11 mouse cellular contexts compared by ENCODE assay signal in genomic region chr4:141751419-141752075, GRCm38 (mm10). TPM values are rescaled to one million over a fixed set of nuclear protein-coding genes. Genes with fewer than 3 reads are reported as not detected.
DNase-seq lines count a peak whose midpoint lies in the region; ATAC-seq and TF ChIP-seq lines count a peak whose summit lies in the region.
"Had no signal": no experiment of that assay in that cellular context is flagged by ENCODE, and none has a peak within 500 bp of the region (broad histone marks: within the 10 kb centered on the region; RNA-seq: fewer than 3 reads in every experiment).

No protein-coding gene starts in this region.

- peak overlapping the region; percentile 12; the same call in 1 of the 2 replicates for H3K27ac ChIP-seq in layer of hippocampus, adult 2 months
- peak overlapping the region; percentile 57 for H3K27ac ChIP-seq in embryonic facial prominence, embryonic 10.5 days (replicated peaks)
- H3K27ac ChIP-seq in liver, embryonic 14.5 days: peak overlapping the region; percentile 100
- H3K27ac ChIP-seq: neural tube, embryonic 12.5 days had no signal

- peak; percentile 96 for TF ChIP-seq EP300 in liver, embryonic 14.5 days (IDR thresholded peaks at IDR 0.05; ENCODE audit: low read depth)

- TF ChIP-seq CTCF in layer of hippocampus, adult 2 months (conservative IDR thresholded peaks at IDR 0.05): no peak
- 0 out of 2 replicates have a peak, but pooled peaks have one; percentile 2 for TF ChIP-seq CTCF in liver, embryonic 14.5 days (IDR thresholded peaks at IDR 0.05; ENCODE audit: low read depth)

- peaks cover 13% of the 10 kb centered on the region; the same call in 1 of the 2 replicates for H3K27me3 ChIP-seq in embryonic facial prominence, embryonic 10.5 days (replicated peaks; ENCODE audit: low read depth, poor library complexity, severe bottlenecking)
- H3K27me3 ChIP-seq in liver, embryonic 14.5 days (ENCODE audit: control insufficient read depth, insufficient read depth, low read length): no peaks in the 10 kb centered on the region

- peaks cover 23% of the 10 kb centered on the region for H3K4me1 ChIP-seq in embryonic facial prominence, embryonic 10.5 days
- H3K4me1 ChIP-seq in liver, embryonic 14.5 days (replicated peaks; ENCODE audit: control insufficient read depth in 2 of 2, insufficient read depth in 2 of 2, low read length in 1 of 2): peaks cover 23 to 43% of the 10 kb centered on the region in 2 experiments
- H3K4me1 ChIP-seq: neural tube, embryonic 12.5 days had no signal

- ATAC-seq in liver, embryonic 14.5 days (ENCODE audit: insufficient read depth): peak; percentile 93

- H3K9ac ChIP-seq in liver, embryonic 14.5 days (replicated peaks): peak overlapping the region; percentile 61
- H3K9ac ChIP-seq: neural tube, embryonic 12.5 days had no signal

- no peaks in the 10 kb centered on the region for H3K9me3 ChIP-seq in embryonic facial prominence, embryonic 10.5 days
- no peaks in the 10 kb centered on the region for H3K9me3 ChIP-seq in liver, embryonic 14.5 days (ENCODE audit: control insufficient read depth, low read length)
- H3K9me3 ChIP-seq: neural tube, embryonic 12.5 days had no signal

- peak overlapping the region; percentile 85 for H3K4me2 ChIP-seq in liver, embryonic 14.5 days (ENCODE audit: low read depth)
- H3K4me2 ChIP-seq: neural tube, embryonic 12.5 days had no signal

- H3K4me3 ChIP-seq in layer of hippocampus, adult 2 months: no peak overlapping the region
- H3K4me3 ChIP-seq in embryonic facial prominence, embryonic 10.5 days: no peak overlapping the region
- H3K4me3 ChIP-seq in liver, embryonic 14.5 days (ENCODE audit: insufficient read depth in 1 of 2, low read depth in 2 of 2, low read length in 2 of 2): peak overlapping the region; percentile 39 to 54
- H3K4me3 ChIP-seq: neural tube, embryonic 12.5 days had no signal

- H3K36me3 ChIP-seq in embryonic facial prominence, embryonic 10.5 days (replicated peaks): no peaks in the 10 kb centered on the region
- no peaks in the 10 kb centered on the region for H3K36me3 ChIP-seq in liver, embryonic 14.5 days (replicated peaks; ENCODE audit: control insufficient read depth, insufficient read depth, low read depth)
- H3K36me3 ChIP-seq: neural tube, embryonic 12.5 days had no signal

- 51% methylated on average over 4 of the region's 4 CpGs for WGBS in embryonic facial prominence, embryonic 10.5 days
- WGBS in liver, embryonic 14.5 days (ENCODE audit: insufficient replicate concordance): 7% methylated on average over 4 of the region's 4 CpGs

- DNase-seq in layer of hippocampus, adult 2 months (ENCODE audit: low spot score in 2 of 2): no peak
- no peak for DNase-seq in layer of hippocampus, adult 8-10 months (ENCODE audit: low spot score in 2 of 2)
- peak; percentile 46 for DNase-seq in MEL-GATA-1-ER (ENCODE audit: extremely low read depth, low read depth)
- DNase-seq in embryonic facial prominence, embryonic 10.5 days (ENCODE audit: low spot score): no peak
- DNase-seq in liver, embryonic 14.5 days (ENCODE audit: low read depth in 3 of 3, low spot score in 3 of 3): peak; percentile 76 to 87 (median 82)
- DNase-seq in thymus, postnatal 25 days: no peak
- DNase-seq in natural killer cell, adult 2 months (ENCODE audit: low spot score in 2 of 2): no peak
- no peak for DNase-seq in ovary, adult 18-20 months (ENCODE audit: low spot score)
- DNase-seq: lung, adult 18-20 months had no signal

RNA-seq across cellular contexts. Expression of gene Agmat, which starts 5.1 kb away (rescaled TPM):
- total RNA-seq in layer of hippocampus, adult 2 months (2021): not detected
- total RNA-seq in layer of hippocampus, adult 8-10 months (2022): not detected
- not detected in 2 replicates for polyA plus RNA-seq in embryonic facial prominence, embryonic 10.5 days (2016; fragmentation: Nextera tagmentation; extraction: Ambion mirVana)
- polyA plus RNA-seq in liver, embryonic 14.5 days (2012; rRNA removed): 11.2 and 14.4 TPM in 2 replicates
- 18.1 and 18.7 TPM in 2 replicates for polyA plus RNA-seq in liver, embryonic 14.5 days (2014; fragmentation: Nextera tagmentation; extraction: Ambion mirVana)
- total RNA-seq: granulocyte monocyte progenitor cell, adult 5-6 weeks had no signal
- polyA plus RNA-seq: neural tube, embryonic 12.5 days had no signal

RNA-seq across cellular contexts. Expression of gene Ddi2, which starts 28.3 kb away (rescaled TPM):
- 10 to 100 TPM; 42.8 to 50.1 TPM for total RNA-seq in layer of hippocampus, adult 2 months (2021)
- 10 to 100 TPM; 43.0 to 50.3 (median 46.2) TPM for total RNA-seq in layer of hippocampus, adult 8-10 months (2022)
- 28.1 and 31.8 TPM in 2 replicates for polyA plus RNA-seq in embryonic facial prominence, embryonic 10.5 days (2016; fragmentation: Nextera tagmentation; extraction: Ambion mirVana)
- polyA plus RNA-seq in liver, embryonic 14.5 days (2012; rRNA removed): 6.7 and 9.5 TPM in 2 replicates
- polyA plus RNA-seq in liver, embryonic 14.5 days (2014; fragmentation: Nextera tagmentation; extraction: Ambion mirVana): 9.2 and 11.4 TPM in 2 replicates

RNA-seq across cellular contexts. Expression of gene Dnajc16, which starts 39.2 kb away (rescaled TPM):
- total RNA-seq in layer of hippocampus, adult 2 months (2021): 10 to 100 TPM; 45.3 to 45.4 TPM
- total RNA-seq in layer of hippocampus, adult 8-10 months (2022): 10 to 100 TPM; 42.0 to 51.0 (median 44.1) TPM
- polyA plus RNA-seq in embryonic facial prominence, embryonic 10.5 days (2016; fragmentation: Nextera tagmentation; extraction: Ambion mirVana): 4.0 and 4.8 TPM in 2 replicates
- polyA plus RNA-seq in liver, embryonic 14.5 days (2012; rRNA removed): 2.4 and 2.8 TPM in 2 replicates
- polyA plus RNA-seq in liver, embryonic 14.5 days (2014; fragmentation: Nextera tagmentation; extraction: Ambion mirVana): 1.4 and 1.7 TPM in 2 replicates

RNA-seq across cellular contexts. Expression of gene Casp9, which starts 41.9 kb away (rescaled TPM):
- 10 to 100 TPM; 25.2 to 25.6 TPM for total RNA-seq in layer of hippocampus, adult 2 months (2021)
- total RNA-seq in layer of hippocampus, adult 8-10 months (2022): 10 to 100 TPM; 22.6 to 26.0 (median 25.6) TPM
- 21.2 and 23.1 TPM in 2 replicates for polyA plus RNA-seq in embryonic facial prominence, embryonic 10.5 days (2016; fragmentation: Nextera tagmentation; extraction: Ambion mirVana)
- polyA plus RNA-seq in liver, embryonic 14.5 days (2012; rRNA removed): 7.5 and 7.6 TPM in 2 replicates
- 5.8 and 6.5 TPM in 2 replicates for polyA plus RNA-seq in liver, embryonic 14.5 days (2014; fragmentation: Nextera tagmentation; extraction: Ambion mirVana)

Comparison
In these comparisons a context has a peak if more than half of its experiments do, and no peak if none do; other contexts are left out.
1. DNase-seq: peak in MEL-GATA-1-ER (single experiment) and liver, embryonic 14.5 days (3 of 3); none in layer of hippocampus, adult 2 months (0 of 2), layer of hippocampus, adult 8-10 months (0 of 2), embryonic facial prominence, embryonic 10.5 days (single experiment), thymus, postnatal 25 days (single experiment), natural killer cell, adult 2 months (0 of 2) and ovary, adult 18-20 months (single experiment).
2. H3K27ac ChIP-seq: peak in every context shown above with its lines; median percentile 100 in liver, embryonic 14.5 days; 57 in embryonic facial prominence, embryonic 10.5 days; 12 in layer of hippocampus, adult 2 months.
3. H3K4me3 ChIP-seq: peak in liver, embryonic 14.5 days (2 of 2); none in layer of hippocampus, adult 2 months (single experiment) and embryonic facial prominence, embryonic 10.5 days (single experiment).